Mouse (Mus musculus): ENCODE data around the gene Zfp746.

The Zfp746 gene

DNA sequence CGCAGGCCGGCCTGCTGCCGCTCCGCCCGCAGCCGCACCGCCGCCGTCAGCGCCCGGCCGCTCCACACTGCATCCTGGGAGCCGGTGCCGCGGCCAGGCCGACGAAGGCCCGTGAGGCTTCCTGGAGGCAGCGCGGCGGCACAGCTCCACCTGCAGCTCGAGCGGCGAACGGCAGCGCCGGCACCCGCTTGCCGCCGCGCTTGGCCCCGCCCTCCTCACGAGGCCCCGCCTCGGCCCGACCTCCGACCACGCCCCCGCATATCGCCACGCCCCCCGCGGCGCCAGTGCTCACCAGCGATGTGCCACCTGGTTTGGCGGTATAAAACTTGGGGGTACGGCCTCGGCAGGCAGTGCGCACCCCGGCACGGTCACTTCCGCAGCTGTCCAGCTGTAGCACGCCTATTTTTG, at the start of gene Zfp746:
Zfp746 (minus strand) TSS at position 123 of the 408 bp plus-strand sequence.
- DNase-seq (ENCODE audit: low read depth, low spot score): peak; percentile 70

GRCm38 (mm10) chr6:48121092-48121491, 34.7 kb upstream of the Zfp746 start:
- peak; percentile 13 for DNase-seq (ENCODE audit: low read depth, low spot score)

- no peak for DNase-seq (ENCODE audit: low read depth, low spot score)
Observed at GRCm38 (mm10) chr6:48116036-48116435, 29.6 kb upstream of the Zfp746 start.

- DNase-seq (ENCODE audit: low read depth, low spot score): peak; percentile 4
Observed at GRCm38 (mm10) chr6:48086957-48087715, 743 bp upstream of the Zfp746 start.

GRCm38 (mm10) chr6:48085521-48086404, 630 bp downstream of the Zfp746 start:
- DNase-seq (ENCODE audit: low read depth, low spot score): peak; percentile 13

DNA sequence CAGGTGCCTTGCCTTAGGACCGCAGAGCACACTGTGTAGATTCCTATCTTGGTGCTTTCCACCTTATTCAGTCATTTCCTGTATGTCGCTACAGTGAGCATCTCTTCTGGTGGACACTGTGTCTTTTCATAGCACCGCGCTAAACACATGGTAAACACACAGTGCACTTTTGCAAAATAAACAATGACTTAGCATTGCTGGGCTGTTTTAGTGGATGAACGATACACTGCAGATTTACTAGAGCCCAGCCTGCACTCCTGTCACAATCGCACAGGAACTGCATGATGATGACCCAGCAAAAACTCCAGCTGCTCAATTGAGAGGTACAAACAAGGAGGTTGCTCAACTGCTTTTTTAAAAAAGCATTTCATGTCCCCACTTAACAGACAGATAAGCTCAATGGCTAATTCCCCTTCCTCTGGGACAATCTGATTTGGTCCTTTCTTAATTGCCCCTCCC, 2.6 kb downstream of the Zfp746 start:
- DNase-seq (ENCODE audit: low read depth, low spot score): no peak

DNA sequence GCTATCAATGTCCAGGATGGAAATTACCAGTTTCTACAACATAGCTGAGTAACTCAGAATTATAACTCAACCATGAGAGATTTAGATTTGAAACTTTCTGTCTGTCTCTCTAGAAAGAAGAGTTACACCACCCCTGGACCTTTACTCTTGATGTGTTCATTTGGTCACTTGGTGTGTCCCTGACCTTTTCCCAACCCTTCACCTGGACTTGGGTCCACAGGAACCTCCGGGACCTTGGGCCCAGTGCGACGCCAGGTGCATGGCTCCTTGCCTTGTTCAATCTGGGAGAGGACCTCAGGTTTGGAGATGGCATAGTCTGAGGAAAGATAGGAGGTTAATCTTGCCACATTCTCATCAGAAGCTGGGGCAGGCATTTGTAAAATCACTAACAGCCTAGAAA, 4.4 kb downstream of the Zfp746 start:
- no peak for DNase-seq (ENCODE audit: low read depth, low spot score)

- DNase-seq (ENCODE audit: low read depth, low spot score): no peak
Observed at GRCm38 (mm10) chr6:48081021-48081420, 5.4 kb downstream of the Zfp746 start.

- no peak for DNase-seq (ENCODE audit: low read depth, low spot score)
Observed at GRCm38 (mm10) chr6:48073316-48073715, 13.1 kb downstream of the Zfp746 start.

DNA sequence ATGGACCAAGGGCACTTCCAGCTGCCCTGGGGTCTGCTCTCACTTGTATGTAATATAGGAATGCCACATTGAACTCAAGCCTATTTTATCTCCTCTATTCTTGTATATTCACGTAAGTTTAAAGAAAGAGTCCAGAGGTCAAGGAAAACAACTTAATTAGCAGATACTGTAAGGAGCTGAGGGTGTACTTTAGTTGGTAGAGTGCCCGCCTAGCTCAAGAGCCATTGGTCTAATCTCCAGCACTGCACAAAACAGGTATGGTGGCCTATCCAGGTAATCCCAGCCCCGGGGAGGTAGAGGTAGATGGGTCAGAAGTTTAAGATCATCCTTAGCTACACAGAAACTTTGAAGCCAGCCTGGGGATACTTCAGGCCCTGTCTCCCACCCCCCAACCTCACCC, 18.9 kb downstream of the Zfp746 start:
- DNase-seq (ENCODE audit: low read depth, low spot score): no peak

- no peak for DNase-seq (ENCODE audit: low read depth, low spot score)
Observed at GRCm38 (mm10) chr6:48065587-48066075, 20.8 kb downstream of the Zfp746 start.

DNA sequence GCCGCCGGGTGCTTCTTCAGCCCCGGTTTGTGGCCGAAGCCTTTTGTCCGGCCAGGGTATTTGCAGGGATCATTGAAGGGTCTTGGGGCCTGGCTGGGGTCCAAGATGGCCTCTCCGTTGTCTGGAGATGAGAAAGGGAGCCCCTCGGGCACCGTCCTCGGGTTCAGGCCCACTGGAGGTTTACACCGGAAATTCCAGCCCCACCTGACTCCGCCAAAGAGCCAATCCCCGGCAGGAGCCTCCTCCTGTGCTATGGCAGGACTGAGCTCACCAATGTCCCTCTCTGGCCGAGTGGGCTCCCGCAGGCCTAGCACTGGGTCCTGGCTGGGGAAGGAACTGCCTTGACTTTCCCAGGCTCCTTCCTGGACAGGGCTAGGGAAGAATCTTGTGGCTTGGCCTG, 21.9 kb downstream of the Zfp746 start:
- DNase-seq (ENCODE audit: low read depth, low spot score): no peak

DNA sequence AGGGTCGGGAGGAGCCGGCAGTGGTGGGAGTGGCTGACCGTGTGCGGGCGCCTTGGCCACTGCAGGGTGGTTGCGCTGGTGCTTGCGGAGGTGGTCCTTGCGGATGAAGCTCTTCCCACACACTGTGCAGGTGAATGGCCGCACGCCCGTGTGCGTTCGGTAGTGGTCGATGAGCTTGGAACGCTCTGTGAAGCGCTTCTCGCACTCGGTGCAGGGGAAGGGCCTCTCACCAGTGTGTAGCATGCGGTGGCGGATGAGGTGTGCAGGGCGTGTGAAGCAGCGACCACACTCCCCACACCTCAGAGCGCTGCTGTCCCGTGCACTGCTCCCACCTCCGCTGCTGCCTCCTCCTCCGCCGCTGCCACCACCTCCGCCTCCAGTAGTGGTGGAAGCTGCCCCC, 22.5 kb downstream of the Zfp746 start:
- DNase-seq (ENCODE audit: low read depth, low spot score): no peak

DNA sequence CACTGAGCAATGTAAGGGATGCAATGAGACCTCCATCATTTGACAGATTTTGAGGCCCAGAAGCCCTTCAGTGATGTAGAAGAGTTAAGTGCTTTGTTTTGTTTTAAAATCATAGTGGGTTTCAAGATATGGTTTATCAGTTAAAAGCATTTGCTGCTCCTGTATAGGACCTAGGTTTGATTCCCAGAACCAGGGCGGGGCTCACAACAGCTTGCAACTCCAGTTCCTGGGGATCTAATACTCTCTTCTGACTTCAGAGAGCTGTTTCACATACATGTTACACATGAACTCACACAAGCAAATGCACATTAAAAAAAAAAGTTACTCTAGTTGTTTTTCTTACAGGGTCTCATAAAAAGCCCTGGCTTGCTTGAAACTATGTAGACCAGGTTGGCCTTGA, 25.5 kb downstream of the Zfp746 start:
- no peak for DNase-seq (ENCODE audit: low read depth, low spot score)

DNA sequence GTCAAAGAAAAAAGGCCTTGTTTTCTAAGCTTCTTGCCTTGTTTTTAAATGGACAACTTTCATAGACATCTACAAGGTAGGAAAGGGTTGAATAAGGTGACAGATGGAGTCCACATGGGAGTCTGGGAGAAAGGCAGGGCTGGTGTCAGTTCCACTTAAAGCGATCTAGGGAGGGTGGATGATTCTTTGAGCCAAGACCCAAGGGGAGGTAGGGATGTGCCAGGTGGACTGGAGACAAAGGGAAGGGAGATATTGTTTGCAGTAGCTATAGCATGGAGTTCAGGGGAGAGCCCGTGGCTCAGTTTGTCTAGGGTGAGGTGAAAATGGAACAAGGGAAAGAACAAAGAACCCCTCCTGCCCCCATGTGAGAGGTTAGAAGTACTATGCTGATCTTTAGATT, 26.0 kb downstream of the Zfp746 start:
- DNase-seq (ENCODE audit: low read depth, low spot score): no peak

GRCm38 (mm10) chr6:48052136-48052535, 34.3 kb downstream of the Zfp746 start:
- DNase-seq (ENCODE audit: low read depth, low spot score): no peak

DNA sequence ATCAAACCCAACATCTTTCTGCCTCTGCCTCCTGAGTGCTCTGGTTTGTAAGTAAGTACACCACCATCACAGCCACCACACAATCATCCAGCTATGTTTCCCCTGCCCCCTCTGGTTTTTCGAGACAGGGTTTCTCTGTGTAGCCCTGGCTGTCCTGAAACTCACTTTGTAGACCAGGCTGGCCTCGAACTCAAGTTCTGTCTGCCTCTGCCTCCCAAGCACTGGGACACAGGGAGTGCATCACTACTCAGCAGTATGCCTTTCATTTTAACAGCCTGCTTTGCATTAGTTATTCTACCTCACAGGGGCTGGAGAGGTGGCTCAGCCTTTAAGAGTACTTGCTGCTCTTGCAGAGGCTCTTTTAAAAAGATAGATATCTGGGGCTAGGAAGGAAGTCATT, 34.7 kb downstream of the Zfp746 start:
- no peak for DNase-seq (ENCODE audit: low read depth, low spot score)

GRCm38 (mm10) chr6:48049273-48050065, 36.9 kb downstream of the Zfp746 start:
- no peak for DNase-seq (ENCODE audit: low read depth, low spot score)

DNA sequence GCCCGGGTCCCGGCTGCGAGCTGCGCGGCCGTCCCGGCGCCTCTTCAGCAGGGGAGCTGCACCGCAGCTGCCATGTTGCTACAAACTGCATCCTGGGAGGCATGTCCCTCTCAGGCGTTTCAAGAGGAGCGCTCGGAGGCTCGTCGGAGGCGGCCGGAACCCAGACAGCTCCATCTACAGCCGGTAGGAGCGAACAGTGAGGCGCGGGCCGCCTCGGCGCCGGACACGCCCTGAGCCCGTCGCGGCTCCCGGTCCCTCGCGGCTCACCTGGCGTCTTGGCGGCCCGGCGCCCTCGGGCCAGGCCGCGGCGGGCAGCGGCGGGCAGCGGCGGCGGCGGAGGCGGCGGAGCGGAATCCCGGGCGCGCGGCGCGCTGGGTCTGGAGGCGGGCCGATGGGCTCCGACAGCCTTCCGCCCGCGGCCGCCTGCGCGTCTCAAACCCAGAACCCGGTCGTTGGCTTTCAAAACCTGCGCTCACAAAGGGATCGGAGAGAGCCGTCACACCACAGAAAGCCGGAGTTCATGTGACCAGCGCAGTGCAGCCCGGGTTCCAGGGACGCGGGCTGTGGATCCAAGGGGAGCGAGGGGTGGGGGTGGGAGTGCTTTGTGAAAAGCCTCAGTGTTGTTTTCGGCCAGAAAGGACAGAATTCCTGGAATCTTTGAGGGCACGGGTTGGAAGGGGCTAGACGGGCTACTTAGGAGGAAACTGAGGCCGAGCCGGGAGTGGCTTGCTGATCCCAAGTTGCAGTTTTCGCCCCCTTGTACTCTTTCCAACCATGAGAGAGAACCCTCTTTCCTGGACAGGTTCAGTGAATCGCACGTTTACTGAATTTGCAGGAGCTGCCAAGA, 37.7 kb downstream of the Zfp746 start, which contains the start of gene Zfp777:
Zfp777 (minus strand) TSS at position 486 of the 847 bp plus-strand sequence.
- DNase-seq (ENCODE audit: low read depth, low spot score): peak; percentile 68

Data from retina, adult 2 months (tissue).